Mouse (Mus musculus): ENCODE data around the gene Asb17.
"Not testable (repeated sequence)": the region's sequence is repeated elsewhere in the genome, so short reads cannot be mapped to it uniquely, and the experiment has no call there.

The Asb17 gene

DNA sequence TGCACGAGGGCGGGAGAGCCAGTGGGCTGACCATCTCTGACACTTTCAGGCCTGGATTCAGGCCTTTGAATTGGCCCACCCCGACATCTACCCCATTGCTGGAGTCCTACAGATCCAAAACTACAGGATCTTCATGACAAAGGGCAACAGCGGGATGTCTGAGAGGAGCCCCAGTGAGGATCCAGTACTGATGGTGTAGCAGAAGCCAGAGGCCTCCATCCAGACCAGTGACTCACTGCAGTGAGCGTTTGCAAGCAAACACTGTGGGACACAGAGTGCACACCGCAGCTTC, 11.4 kb upstream of the Asb17 start:
- no peak for DNase-seq

DNA sequence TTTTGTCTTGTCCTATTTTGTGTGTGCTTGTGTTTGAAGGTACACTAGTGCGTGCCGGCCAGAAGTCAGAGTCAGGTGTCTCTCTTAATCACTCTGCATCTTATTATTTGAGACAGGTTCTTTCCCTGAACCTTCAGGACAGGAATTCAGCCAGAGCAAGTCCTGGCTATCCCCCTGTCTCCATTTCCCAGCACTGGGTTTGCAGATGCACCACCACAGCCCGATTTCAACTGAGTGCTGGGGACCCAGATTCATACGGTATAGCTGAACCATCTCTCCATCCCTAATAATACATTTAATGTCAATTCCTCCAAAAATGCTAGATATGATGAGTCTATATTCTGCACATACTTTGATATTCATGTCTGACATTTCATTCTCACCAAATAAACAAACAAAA, 9.9 kb upstream of the Asb17 start:
- no peak for DNase-seq

DNA sequence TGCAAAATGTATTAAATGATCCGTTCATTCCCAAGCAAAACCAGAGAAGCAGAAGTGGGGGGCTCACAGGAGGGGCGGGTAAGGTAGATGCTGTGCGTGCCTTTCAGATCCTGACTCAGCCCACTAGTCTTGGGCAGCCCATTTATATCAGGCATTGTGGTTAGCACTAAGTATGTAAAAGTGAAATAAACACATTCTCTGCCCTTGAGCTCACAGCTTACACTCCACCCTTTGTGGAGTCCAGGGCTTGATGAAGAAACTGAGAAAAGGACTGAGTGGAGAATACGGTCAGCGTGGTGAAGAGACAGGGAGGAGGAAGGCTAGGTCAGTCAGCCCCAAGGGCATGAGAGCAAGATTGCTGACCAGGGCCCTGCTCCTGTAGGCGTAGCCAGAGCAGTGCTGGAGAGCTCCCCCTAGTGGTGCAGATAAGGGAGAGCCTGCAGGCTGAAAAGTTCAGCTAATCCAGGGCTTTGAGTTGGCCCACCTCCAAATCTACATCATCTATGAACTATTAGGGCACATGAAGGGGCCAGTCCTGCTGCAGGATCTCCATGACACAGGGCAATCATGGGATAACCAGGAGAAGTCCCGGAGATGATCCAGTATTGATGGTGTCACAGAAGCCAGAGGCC, 8.4 kb upstream of the Asb17 start:
- peak; percentile 88 for DNase-seq

DNA sequence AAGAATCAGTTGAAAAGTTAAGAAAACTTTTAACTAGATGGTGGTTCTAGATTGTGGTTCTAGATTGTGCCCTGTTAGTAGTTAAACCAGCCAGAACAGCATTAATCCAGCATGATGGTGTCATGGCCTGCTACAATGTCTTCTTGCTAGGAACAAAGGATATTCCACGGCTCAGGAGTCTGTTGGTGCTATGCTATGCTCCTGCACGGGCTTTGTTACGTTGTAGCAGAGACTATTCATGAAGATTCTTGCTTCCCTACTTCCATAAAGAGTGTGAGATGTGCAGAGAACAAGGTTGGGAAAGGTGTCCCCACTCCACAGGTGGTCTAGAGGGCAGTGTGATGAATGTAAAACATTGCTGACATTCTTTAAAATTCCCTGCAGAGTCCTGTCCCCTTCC, 7.7 kb upstream of the Asb17 start:
- no peak for DNase-seq

DNA sequence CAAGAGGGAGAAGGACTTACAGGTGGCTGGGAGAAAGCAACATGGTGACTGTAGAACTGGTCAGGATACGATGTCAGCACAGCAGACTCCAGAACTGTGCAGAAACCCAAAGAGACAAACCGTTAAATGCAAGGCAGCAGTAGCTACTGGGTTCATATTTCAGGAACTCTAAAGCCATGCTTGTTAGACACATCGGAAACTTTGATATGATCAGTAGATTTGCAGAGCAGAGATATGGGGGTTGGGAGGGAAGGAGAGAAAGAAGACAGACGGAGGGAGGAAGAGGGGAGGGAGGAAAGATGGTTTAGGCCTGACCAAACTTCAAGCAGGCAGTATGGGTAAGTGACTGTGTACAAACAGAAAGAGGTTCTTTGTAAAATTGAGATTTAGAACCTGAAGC, 6.4 kb upstream of the Asb17 start:
- DNase-seq = no peak

DNA sequence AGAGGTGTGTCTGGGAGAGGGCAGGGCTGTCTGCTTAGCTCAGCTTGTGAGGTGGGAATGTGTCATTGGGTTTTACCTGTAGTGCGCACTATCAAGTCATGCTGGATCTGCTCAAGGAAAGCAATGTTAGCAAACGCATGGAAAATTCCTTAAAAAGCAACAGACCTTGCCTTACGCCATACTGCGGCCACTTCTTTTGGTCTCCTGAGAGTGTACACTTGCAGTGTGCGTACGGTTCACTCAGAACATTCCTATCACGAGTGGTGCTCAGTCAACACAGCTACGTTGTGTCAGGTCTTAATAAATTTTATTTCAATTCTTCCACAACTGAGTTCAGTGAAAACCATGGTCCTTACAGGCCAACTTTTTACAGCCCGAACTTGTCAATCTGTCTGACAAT, 748 bp downstream of the Asb17 start:
- no peak for DNase-seq

DNA sequence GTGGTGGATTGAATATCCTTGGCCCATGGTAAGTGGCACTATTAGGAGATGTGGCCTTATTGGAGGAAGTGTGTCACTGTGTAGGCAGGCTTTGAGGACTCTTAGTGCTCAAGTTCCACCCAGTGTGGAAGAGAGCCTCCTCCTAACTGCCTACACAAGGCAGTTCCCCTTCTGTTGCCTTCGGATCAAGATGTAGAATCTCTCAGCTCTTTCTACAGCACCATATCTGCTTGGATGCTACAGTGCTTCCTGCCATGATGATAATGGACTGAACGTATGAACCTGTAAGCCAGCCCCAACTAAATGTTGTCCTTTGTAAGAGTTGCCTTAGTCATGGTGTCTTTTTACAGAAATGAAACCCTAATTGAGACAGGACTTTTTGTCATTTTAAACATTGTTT, 1.5 kb downstream of the Asb17 start:
- DNase-seq = no peak

DNA sequence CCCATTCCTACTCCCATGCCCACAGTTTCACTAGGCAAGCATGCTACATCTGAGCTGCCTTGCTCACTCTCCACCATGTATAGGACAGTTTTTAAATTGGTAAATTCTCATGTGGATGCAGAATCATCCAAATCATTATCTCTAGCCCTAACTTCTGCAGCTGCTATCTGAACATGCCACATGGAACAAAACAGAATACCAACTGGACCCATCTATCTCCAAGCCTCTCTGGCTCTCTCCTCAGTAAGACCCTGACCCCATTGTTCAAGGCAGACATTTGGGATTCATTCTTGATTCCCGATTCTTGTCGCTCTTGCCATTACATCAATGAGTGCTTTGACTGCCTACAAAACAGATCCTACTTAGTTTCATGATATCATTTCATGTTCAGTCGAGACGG, 2.1 kb downstream of the Asb17 start:
- no peak for DNase-seq

DNA sequence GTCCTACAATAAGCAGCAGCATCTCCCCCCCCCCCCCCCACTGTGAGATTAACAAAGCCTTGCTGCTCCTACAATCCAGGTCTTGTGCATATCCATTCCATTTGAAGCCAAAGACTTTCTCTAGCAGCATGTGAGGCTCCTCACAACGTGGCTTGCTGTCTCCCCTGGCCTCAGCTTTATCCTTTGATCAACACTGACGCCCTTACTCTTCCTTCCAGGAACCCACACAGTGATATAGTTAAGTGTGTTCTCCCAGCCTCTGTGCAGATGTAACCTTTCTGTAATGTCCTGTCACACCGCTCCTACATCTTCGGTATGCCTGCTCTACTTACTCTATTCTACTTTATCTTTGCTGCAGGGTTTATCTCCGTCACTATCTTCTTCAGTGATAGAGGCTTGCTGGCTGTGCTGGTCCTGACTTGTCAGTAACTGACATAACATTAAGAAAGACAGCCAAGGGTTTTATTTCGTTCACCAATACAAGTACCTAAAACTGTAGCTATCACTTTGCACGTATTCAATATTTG, 3.3 kb downstream of the Asb17 start:
- DNase-seq = no peak

DNA sequence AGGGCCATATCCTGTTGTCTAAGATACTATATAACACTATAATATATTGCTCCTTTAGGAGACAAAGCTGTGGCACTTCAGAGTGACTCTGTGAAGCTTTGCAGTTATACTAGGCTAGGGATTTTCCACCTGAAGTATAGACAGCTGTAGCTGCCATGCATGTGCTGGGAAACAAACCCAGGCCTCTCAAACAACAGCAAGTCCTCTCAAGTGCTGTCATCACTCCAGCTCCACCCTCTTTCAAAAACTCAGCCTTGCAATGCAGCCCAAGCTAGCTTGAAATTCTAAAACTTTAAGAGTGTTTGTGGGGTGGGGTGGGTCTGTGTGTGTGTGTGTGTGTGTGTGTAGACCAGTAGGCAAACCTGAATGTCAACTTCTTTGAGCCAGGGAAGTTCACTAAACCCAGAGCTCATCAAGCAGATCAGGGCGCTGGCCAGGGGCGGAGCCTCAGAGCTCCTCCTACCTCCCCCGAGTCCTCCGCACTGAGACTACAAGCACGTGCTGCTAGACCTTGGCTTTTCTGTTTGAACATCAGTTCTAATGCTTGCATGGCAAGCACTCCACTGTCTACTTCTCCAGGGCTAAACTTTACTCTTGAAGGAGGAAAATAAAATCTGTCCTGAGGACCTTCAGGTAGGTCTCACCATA, 5.5 kb downstream of the Asb17 start:
- DNase-seq = peak; percentile 36

DNA sequence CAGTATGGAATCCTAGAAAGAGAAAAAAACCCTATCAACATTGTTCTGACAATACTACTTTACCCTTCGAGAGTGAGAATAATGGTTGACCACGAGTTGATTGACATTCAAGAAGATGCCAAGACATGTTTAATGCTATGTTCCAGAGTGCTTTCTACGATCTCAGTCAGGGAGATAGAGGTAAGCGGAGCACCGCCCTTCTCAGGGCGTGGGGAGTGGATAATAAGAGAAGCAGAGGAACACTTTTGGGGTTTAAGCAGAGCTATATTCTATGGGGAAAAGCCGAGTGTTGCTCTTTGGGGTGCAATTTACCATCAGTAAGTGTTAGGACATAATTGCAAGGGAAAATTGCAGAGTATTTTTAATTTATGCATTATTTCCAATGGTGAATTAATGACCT, 6.8 kb downstream of the Asb17 start:
- no peak for DNase-seq

DNA sequence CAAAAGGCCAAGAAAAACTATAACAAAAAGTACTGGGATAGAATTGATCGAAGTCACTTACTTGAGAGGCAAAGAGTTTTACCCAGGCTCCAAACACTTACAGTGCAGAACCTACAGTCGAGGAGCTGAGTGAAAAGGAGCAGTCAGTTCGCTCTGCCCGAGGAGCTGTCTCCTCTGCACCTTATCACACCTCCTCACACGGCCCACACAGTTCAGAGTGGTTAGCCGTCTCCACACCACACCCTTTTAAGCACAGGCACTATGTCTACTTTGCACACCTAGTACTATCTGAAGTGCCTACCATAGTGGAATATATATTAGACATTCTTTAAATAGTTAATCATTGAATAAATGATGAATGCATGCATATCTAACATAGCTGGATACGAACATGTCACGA, 8.3 kb downstream of the Asb17 start:
- DNase-seq = no peak

DNA sequence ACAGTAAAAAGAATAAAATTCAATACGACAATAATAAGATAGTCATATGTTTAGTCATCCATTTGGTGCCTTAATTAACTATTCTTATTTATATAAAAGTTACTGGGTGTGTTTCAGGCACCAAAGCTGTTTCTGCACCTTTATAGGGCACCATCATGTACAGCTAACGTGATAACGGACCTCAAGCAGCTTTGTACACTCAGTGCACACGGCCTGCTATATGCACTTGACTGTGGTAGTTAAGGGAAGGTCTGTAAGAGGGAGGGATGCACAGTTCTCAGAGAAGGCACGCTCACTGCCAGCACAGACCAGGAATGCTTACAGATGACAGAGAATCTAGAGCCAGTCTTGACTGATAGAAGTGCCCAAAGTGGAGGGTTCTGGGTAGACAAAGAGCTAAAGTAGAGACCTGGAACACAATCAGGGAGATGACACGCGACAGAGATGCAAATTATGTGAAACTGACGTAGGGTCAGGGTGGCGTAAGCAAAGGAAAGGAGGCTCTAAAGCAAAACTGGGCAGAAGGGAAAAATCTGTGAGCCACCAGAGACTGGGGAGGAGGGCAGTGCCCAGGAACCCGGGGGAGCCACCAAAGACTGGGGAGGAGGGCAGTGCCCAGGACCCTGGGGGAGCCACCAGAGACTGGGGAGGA, 14.5 kb downstream of the Asb17 start:
- DNase-seq = no peak

DNA sequence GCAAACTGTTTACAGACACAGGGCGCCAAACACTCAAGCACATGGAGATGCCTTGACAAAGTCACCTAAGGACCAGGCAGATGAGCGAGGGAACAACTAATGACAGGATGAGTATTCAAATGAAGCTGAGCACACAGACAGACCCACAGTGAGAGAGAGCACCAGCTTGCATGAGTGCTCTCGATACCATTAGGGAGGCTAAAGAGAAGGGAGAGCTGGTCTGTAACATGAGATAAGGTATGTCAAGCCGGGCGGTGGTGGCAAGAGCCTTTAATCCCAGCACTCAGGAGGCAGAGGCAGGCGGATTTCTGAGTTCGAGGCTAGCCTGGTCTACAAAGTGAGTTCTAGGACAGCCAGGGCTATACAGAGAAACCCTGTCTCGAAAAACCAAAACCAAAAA, 16.4 kb downstream of the Asb17 start:
- not testable (repeated sequence) for DNase-seq

DNA sequence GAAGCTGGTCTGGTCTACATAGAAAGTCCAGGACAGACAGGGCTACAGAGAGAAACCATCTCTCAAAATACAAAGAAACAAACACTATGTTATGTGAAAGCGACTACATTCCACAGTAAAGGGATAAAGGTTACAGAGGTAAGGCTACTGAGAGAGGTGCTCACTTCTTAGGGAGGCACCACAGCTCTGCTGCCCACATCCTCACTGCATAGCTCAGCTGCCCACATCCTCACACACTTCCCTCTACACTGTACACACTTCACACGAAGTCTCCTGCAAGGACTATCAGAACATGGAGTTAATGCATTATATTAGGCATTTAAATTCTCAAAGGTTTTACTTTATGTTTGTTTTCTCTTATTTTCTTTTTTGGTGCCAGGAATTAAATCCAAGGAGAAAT, 19.8 kb downstream of the Asb17 start:
- no peak for DNase-seq

DNA sequence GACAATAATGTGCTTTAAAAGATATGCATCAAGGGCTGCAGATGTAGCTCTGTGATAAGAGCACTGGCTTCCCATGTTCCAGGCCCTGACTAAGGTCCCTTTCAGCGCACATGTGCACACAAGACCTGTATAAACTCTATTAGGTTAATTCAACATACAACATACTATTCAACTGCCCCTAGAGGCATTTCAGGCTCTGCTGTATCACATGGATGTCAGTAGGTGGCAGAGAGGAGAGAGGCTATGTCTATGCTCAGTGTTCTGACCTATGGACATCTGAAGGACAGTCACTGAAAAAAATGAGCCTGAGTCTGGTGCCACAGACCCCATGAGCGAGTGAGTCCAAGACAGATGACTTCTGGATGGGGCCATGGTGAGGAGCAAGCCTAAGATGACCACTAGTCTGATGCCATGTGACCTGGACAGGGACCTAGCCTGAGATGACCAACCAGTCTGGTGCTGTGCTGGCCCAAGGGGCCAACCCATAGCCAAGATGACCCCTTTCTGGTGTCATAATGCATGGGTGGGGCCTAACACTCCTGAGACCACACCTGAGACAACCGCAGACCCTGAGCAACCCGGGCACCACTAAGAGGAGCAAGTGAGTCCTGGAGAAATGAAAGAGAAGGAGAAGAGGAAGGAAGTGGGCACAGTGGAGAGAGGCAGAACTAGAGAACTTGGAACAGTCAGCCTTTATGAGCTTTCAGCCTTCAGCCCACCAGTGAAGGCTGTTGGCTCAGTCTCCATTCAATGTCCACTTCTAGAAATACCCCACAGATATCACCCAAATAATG, 20.8 kb downstream of the Asb17 start:
- DNase-seq = no peak

DNA sequence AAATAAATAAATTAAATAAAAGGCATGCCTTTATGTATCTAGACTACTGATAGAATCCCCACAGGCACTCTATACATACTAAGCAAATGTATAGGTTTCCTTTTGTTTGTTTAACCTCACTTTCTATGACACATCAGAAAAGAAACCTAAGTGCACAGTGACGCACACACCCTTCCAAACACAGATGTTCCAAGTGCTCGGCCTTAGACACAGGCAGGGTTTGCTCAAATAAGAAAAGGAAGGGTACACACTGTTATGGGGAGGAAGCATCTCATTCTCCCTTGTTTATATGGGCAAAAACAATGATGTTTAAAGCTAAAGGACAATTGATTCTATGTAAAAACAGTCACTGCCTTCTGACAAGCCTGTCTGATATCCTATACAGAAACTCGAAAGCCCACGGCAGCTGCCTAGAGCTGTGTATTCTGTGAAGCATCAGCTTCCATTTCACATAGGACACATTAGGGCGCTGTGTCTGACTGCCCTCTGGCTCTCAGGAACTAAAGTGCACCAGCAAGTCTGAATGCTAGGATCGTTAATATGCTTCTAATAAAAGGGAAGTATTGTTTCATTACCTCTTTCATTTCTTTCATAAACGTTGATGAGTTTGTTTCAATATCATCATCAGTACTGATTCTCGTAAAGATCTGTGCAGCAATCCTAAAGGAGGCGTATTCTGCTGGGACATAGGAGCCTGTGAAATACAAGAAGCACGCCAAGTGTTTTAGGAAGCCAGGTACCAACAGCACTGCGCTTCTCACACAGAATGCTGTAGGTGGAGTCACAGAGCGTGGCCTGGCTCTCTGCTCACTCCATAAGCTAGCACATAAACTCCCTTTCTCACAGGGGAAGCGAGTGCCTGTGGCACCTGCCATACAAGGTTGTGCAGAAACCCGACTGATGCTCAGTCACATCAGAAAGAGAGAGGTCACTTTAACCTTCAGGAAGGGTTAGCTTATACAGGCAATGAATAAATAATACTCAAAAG, 23.4 kb downstream of the Asb17 start:
- DNase-seq = no peak

DNA sequence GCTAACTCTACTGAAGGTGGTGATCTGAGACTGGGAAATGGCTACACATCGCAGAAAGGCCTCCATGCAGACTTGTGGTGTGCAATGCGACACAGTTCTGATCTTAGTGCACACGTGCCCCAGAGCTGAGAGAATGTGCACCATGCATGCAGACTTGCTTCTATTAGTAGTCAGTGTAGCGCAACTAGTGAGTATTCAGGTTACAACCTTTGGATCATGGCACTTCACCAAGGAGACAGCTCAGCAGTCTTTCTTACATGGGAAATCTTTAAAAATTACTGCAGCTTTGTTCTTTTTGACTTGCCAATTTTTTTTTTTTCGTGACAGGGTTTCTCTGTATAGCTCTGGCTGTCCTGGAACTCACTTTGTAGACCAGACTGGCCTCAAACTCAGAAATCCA, 27.4 kb downstream of the Asb17 start:
- no peak for DNase-seq

DNA sequence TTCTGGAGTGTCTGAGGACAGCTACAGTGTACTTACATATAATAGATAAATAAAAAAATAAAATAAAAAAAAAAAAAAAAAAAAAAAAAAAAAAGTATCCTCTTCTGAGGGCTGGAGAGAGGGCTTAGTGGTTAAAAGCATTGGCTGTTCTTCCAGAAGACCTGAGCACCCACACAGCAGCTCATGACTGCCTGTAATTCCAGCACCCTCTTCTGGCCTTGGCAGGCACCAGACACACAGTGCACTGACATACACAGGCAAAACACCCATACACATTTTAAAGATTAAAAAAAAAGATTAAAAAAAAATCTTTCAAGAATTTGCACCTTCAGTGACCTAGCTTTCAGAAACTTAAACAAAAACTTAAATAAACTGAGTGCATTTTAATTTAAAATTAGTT, 42.3 kb downstream of the Asb17 start:
- DNase-seq = no peak

DNA sequence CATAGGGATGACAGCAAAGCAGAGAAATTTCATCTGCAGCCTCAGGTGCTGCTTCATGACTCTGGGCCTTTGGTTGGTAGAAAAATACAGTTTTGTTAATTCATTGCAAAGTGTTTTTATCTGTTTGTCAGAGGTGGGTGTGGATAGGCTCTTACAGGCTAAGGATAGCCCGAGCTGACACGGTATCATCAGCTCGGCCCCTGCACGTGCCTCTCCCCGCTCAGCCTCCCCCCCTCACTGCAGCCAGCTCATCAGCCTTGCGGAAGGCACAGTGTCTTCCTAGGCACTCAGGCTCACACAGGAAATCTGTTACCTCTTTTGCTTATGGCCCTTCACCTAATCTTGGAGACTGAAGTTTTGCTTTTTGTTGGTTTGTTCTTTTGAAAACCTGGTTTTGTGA, 44.1 kb downstream of the Asb17 start:
- DNase-seq = no peak

DNA sequence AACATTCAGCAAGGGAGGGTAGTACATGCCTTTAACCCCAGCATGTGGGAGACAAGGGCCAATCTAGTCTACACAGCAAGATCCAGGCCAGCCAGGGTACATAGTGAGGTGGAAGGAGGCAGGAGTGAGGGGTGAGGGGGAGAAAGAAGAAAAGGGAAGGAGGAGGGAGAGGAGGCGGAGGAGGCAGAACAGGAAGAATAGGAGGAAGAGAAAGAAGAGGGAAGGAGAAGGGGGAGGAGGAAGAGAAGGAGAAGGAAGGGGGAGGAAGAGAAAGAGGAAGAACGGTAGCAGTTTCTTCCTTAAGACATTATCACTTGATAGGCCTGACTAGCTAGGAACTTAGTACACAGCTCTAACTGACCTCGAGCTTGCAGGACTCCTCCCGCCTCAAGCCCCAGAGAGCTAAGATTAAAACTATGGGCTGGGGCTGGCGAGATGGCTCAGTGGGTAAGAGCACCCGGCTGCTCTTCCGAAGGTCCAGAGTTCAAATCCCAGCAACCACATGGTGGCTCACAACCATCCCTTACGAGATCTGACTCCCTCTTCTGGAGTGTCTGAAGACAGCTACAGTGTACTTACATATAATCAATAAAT, 45.3 kb downstream of the Asb17 start:
- DNase-seq = no peak

DNA sequence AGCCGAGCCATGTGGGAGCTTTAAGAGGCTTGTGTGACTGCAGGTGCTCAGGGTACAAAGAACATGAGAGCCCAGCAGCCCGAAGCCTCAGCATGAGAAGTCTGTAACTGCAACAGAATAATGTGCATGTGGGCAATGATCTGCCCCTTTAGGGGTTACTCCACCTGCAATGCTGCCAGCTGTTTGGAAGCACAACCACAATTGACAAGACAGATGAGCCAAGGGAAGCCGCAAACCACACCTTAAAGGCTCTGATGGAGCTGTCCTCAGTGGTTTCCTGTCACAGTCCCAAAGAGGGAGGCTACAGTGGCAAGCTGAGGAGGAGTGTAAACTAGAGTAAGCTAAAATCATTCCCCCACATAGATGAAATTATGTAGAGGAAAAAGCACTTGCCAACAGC, 51.4 kb downstream of the Asb17 start:
- no peak for DNase-seq

Measured in lung, postnatal 10 days (tissue).